13 mouse cellular contexts compared by ENCODE assay signal in genomic region chr6:108445006-108445405, GRCm38 (mm10).
DNase-seq lines count a peak whose midpoint lies in the region; ATAC-seq and TF ChIP-seq lines count a peak whose summit lies in the region.
"Had no signal": no experiment of that assay in that cellular context is flagged by ENCODE, and none has a peak within 500 bp of the region (broad histone marks: within the 10 kb centered on the region; RNA-seq: fewer than 3 reads in every experiment).

No protein-coding gene starts in this region.

- ATAC-seq in liver, postnatal 0 days = no peak
- no peak for ATAC-seq in liver, embryonic 11.5 days (replicated peaks; ENCODE audit: low FRiP score)
- ATAC-seq: hindbrain, embryonic 16.5 days had no signal

- H3K27ac ChIP-seq in liver, postnatal 0 days (ENCODE audit: low read depth) = peak overlapping the region; percentile 41; the same call in 1 of the 2 replicates
- no peak overlapping the region for H3K27ac ChIP-seq in liver, embryonic 11.5 days (ENCODE audit: low read depth, low read length)
- peak overlapping the region; percentile 65 for H3K27ac ChIP-seq in embryonic fibroblast, embryonic 13.5 days (ENCODE audit: insufficient read depth, low read length)
- H3K27ac ChIP-seq in limb, embryonic 10.5 days = no peak overlapping the region
- H3K27ac ChIP-seq: embryonic facial prominence, embryonic 13.5 days; forebrain, embryonic 12.5 days; heart, embryonic 15.5 days; stomach, embryonic 15.5 days had no signal

- H3K36me3 ChIP-seq in liver, postnatal 0 days (replicated peaks; ENCODE audit: insufficient read depth, low read length) = peaks cover 7% of the 10 kb centered on the region; the same call in 1 of the 2 replicates
- peaks cover 9% of the 10 kb centered on the region; the same call in 1 of the 2 replicates for H3K36me3 ChIP-seq in liver, embryonic 11.5 days (ENCODE audit: control insufficient read depth, insufficient read depth, low read length)
- peaks cover 27% of the 10 kb centered on the region for H3K36me3 ChIP-seq in limb, embryonic 10.5 days

- no peak overlapping the region for H3K9ac ChIP-seq in liver, postnatal 0 days (replicated peaks)
- no peak overlapping the region for H3K9ac ChIP-seq in liver, embryonic 11.5 days (ENCODE audit: low read depth, low read length)
- H3K9ac ChIP-seq: embryonic facial prominence, embryonic 13.5 days; forebrain, embryonic 12.5 days; heart, embryonic 15.5 days; stomach, embryonic 15.5 days had no signal

- DNase-seq in liver, postnatal 0 days = no peak
- no peak for DNase-seq in liver, embryonic 11.5 days (ENCODE audit: low spot score)
- peak; percentile 82 for DNase-seq in kidney, postnatal 14 days
- DNase-seq in c-Kit-positive CD71-positive TER-119-positive erythroid progenitor cells, embryonic 14.5 days (ENCODE audit: low spot score) = no peak
- DNase-seq in limb, embryonic 10.5 days (ENCODE audit: low spot score) = no peak
- no peak for DNase-seq in heart, adult 9 months (ENCODE audit: low spot score in 2 of 2)
- DNase-seq: thymus, postnatal 14 days had no signal

- TF ChIP-seq CTCF in liver, postnatal 0 days (IDR thresholded peaks at IDR 0.05; ENCODE audit: low read depth) = no peak
- no peak for TF ChIP-seq CTCF in embryonic fibroblast, embryonic 13.5 days (IDR thresholded peaks at IDR 0.05; ENCODE audit: borderline replicate concordance, insufficient read depth, low read length)

- H3K27me3 ChIP-seq in liver, postnatal 0 days (ENCODE audit: insufficient read depth, low read length) = no peaks in the 10 kb centered on the region
- H3K27me3 ChIP-seq in liver, embryonic 11.5 days (replicated peaks; ENCODE audit: control insufficient read depth, insufficient read depth, low read length) = no peaks in the 10 kb centered on the region
- no peaks in the 10 kb centered on the region for H3K27me3 ChIP-seq in limb, embryonic 10.5 days (ENCODE audit: low read depth, poor library complexity, severe bottlenecking)
- H3K27me3 ChIP-seq: embryonic facial prominence, embryonic 13.5 days; forebrain, embryonic 12.5 days; heart, embryonic 15.5 days; stomach, embryonic 15.5 days had no signal

- H3K4me2 ChIP-seq in liver, postnatal 0 days (ENCODE audit: low read depth, low read length) = no peak overlapping the region
- no peak overlapping the region for H3K4me2 ChIP-seq in liver, embryonic 11.5 days
- H3K4me2 ChIP-seq: embryonic facial prominence, embryonic 13.5 days; forebrain, embryonic 12.5 days; heart, embryonic 15.5 days; stomach, embryonic 15.5 days had no signal

- peaks cover 27% of the 10 kb centered on the region for H3K4me1 ChIP-seq in liver, postnatal 0 days (ENCODE audit: insufficient read depth)
- peaks cover 10% of the 10 kb centered on the region for H3K4me1 ChIP-seq in liver, embryonic 11.5 days (replicated peaks; ENCODE audit: control insufficient read depth, insufficient read depth, low read length)
- peaks cover 14% of the 10 kb centered on the region for H3K4me1 ChIP-seq in embryonic fibroblast, embryonic 13.5 days (ENCODE audit: control insufficient read depth, insufficient read depth, low read length)
- H3K4me1 ChIP-seq in limb, embryonic 10.5 days = no peaks in the 10 kb centered on the region; the same call in 1 of the 2 replicates
- H3K4me1 ChIP-seq: forebrain, embryonic 12.5 days had no signal

- H3K9me3 ChIP-seq in liver, postnatal 0 days (ENCODE audit: low read length) = no peaks in the 10 kb centered on the region
- 0 out of 2 replicates have a peak, but pooled peaks cover 2% of the 10 kb centered on the region for H3K9me3 ChIP-seq in liver, embryonic 11.5 days (ENCODE audit: control insufficient read depth, low read length)
- no peaks in the 10 kb centered on the region for H3K9me3 ChIP-seq in limb, embryonic 10.5 days (replicated peaks)
- H3K9me3 ChIP-seq: embryonic facial prominence, embryonic 13.5 days; forebrain, embryonic 12.5 days; heart, embryonic 15.5 days; stomach, embryonic 15.5 days had no signal

- no peak for TF ChIP-seq EP300 in liver, postnatal 0 days (IDR thresholded peaks at IDR 0.05; ENCODE audit: low read depth)

- no peak for TF ChIP-seq POLR2A in embryonic fibroblast, embryonic 13.5 days (IDR thresholded peaks at IDR 0.05; ENCODE audit: low read depth, low read length)

- H3K4me3 ChIP-seq in liver, postnatal 0 days (ENCODE audit: low read depth, low read length) = no peak overlapping the region
- H3K4me3 ChIP-seq in liver, embryonic 11.5 days (ENCODE audit: low read depth, low read length) = no peak overlapping the region
- H3K4me3 ChIP-seq in embryonic fibroblast, embryonic 13.5 days (ENCODE audit: insufficient read depth, low read length) = no peak overlapping the region
- no peak overlapping the region for H3K4me3 ChIP-seq in limb, embryonic 10.5 days
- H3K4me3 ChIP-seq: embryonic facial prominence, embryonic 13.5 days; forebrain, embryonic 12.5 days; heart, embryonic 15.5 days; stomach, embryonic 15.5 days had no signal

- 51% methylated on average over 7 of the region's 7 CpGs for WGBS in liver, postnatal 0 days (ENCODE audit: insufficient replicate concordance)
- 48% methylated on average over 7 of the region's 7 CpGs for WGBS in liver, embryonic 11.5 days
- WGBS in limb, embryonic 10.5 days = 60% methylated on average over 7 of the region's 7 CpGs

Comparison
In these comparisons a context has a peak if more than half of its experiments do, and no peak if none do; other contexts are left out.
1. H3K27ac ChIP-seq: peak in liver, postnatal 0 days (single experiment) and embryonic fibroblast, embryonic 13.5 days (single experiment); none in liver, embryonic 11.5 days (single experiment) and limb, embryonic 10.5 days (single experiment).